Mouse (Mus musculus): ENCODE results near the gene Gja4.

Gene Gja4

GRCm38 (mm10) chr4:127324296-127324695 is 10.5 kb upstream of the Gja4 start:
- in situ Hi-C loops (cut with MboI, MseI) = no loop called here

- in situ Hi-C loops (cut with MboI, MseI) = no loop called here
Measured at GRCm38 (mm10) chr4:127323651-127324050, 9.8 kb upstream of the Gja4 start.

GRCm38 (mm10) chr4:127319613-127320012 is 5.8 kb upstream of the Gja4 start:
- in situ Hi-C loops (cut with MboI, MseI) = no loop called here

GRCm38 (mm10) chr4:127317143-127317542 is 3.3 kb upstream of the Gja4 start:
- in situ Hi-C loops (cut with MboI, MseI) = no loop called here

GRCm38 (mm10) chr4:127315753-127316152 is 1.9 kb upstream of the Gja4 start:
- in situ Hi-C loops (cut with MboI, MseI) = no loop called here

- in situ Hi-C loops (cut with MboI, MseI) = no loop called here
Measured at GRCm38 (mm10) chr4:127314585-127314984, 746 bp upstream of the Gja4 start.

- in situ Hi-C loops (cut with MboI, MseI) = no loop called here
Measured at GRCm38 (mm10) chr4:127312349-127312748, 1.5 kb downstream of the Gja4 start.

- in situ Hi-C loops (cut with MboI, MseI) = no loop called here
Measured at GRCm38 (mm10) chr4:127311561-127311960, 2.3 kb downstream of the Gja4 start.

- in situ Hi-C loops (cut with MboI, MseI) = no loop called here
Measured at GRCm38 (mm10) chr4:127306915-127307314, 6.9 kb downstream of the Gja4 start.

GRCm38 (mm10) chr4:127303796-127304195 is 10.0 kb downstream of the Gja4 start:
- in situ Hi-C loops (cut with MboI, MseI) = no loop called here

GRCm38 (mm10) chr4:127300503-127300902 is 13.3 kb downstream of the Gja4 start:
- in situ Hi-C loops (cut with MboI, MseI) = no loop called here

GRCm38 (mm10) chr4:127292631-127293030 is 21.2 kb downstream of the Gja4 start:
- in situ Hi-C loops (cut with MboI, MseI) = no loop called here

GRCm38 (mm10) chr4:127289039-127289548 is 24.7 kb downstream of the Gja4 start:
- in situ Hi-C loops (cut with MboI, MseI) = no loop called here

- in situ Hi-C loops (cut with MboI, MseI) = no loop called here
Measured at GRCm38 (mm10) chr4:127286907-127287306, 26.9 kb downstream of the Gja4 start.

- in situ Hi-C loops (cut with MboI, MseI) = no loop called here
Measured at GRCm38 (mm10) chr4:127279241-127279640, 34.6 kb downstream of the Gja4 start.

GRCm38 (mm10) chr4:127278451-127279001 is 35.3 kb downstream of the Gja4 start:
- in situ Hi-C loops (cut with MboI, MseI) = no loop called here

- in situ Hi-C loops (cut with MboI, MseI) = no loop called here
Measured at GRCm38 (mm10) chr4:127264183-127264554, 49.7 kb downstream of the Gja4 start.

GRCm38 (mm10) chr4:127263438-127264182 is 50.2 kb downstream of the Gja4 start:
- in situ Hi-C loops (cut with MboI, MseI) = no loop called here

- in situ Hi-C loops (cut with MboI, MseI) = no loop called here
Measured at GRCm38 (mm10) chr4:127261601-127262000, 52.2 kb downstream of the Gja4 start.

Measured in regulatory T cell (primary cell).